Mouse (Mus musculus) MEL (cell line): Measurements from ENCODE around the gene Gm11559. TPM values are rescaled to one million over a fixed set of nuclear protein-coding genes. Genes with fewer than 3 reads are reported as not detected.

ENCODE experiments used
- DNase-seq: peaks from one replicate; pipeline ENCODE4 v3.0.0; 2011; ENCODE audit warnings: low read depth, low spot score
- H3K27ac ChIP-seq: 2 replicates; pipeline ENCODE4 v1.5.1; 2012; ENCODE audit warnings: low read depth, mild to moderate bottlenecking, control low read depth, low read length, moderate library complexity; ENCODE audit not compliant: control insufficient read depth
- H3K27me3 ChIP-seq, 2 experiments: fragments of 150-350 bp in 1 of 2; sonication (generic) in 1 of 2; 2 replicates each; pipeline ENCODE4 v1.6.1; 2012; ENCODE audit warnings: low read length in 2 of 2, mild to moderate bottlenecking in 2 of 2, improper control_type of control experiment in 1 of 2, moderate library complexity in 1 of 2; ENCODE audit not compliant: insufficient read depth in 2 of 2, control insufficient read depth in 1 of 2
- H3K36me3 ChIP-seq, 2 experiments: 2 replicates each; pipeline ENCODE4 v1.6.1; 2012 to 2014; ENCODE audit warnings: low read length in 2 of 2, improper control_type of control experiment in 1 of 2, inconsistent platforms in 1 of 2, mild to moderate bottlenecking in 1 of 2; ENCODE audit not compliant: insufficient read depth in 2 of 2, control insufficient read depth in 1 of 2
- H3K4me1 ChIP-seq, 2 experiments: fragments of 150-350 bp in 1 of 2; sonication (generic) in 1 of 2; 2 replicates each; pipeline ENCODE4 v1.6.1; 2012; ENCODE audit warnings: low read length in 2 of 2, improper control_type of control experiment in 1 of 2, mild to moderate bottlenecking in 1 of 2; ENCODE audit not compliant: insufficient read depth in 2 of 2, control insufficient read depth in 1 of 2
- H3K4me3 ChIP-seq, 2 experiments: fragments of 150-350 bp in 1 of 2; sonication (generic) in 1 of 2; 2 replicates each; pipeline ENCODE4 v1.5.1; 2012; ENCODE audit warnings: low read depth in 2 of 2, low read length in 2 of 2, mild to moderate bottlenecking in 2 of 2, moderate library complexity in 2 of 2, control low read depth in 1 of 2, improper control_type of control experiment in 1 of 2; ENCODE audit not compliant: control insufficient read depth in 1 of 2, insufficient read depth in 1 of 2
- H3K79me2 ChIP-seq: 2 replicates; pipeline ENCODE4 v1.6.1; 2012; ENCODE audit warnings: mild to moderate bottlenecking, low read length, moderate library complexity; ENCODE audit not compliant: control insufficient read depth, poor library complexity, insufficient read depth
- H3K9ac ChIP-seq: 2 replicates; pipeline ENCODE4 v1.6.1; 2012; ENCODE audit warnings: low read depth, mild to moderate bottlenecking, control low read depth, low read length, moderate library complexity; ENCODE audit not compliant: control insufficient read depth, poor library complexity, severe bottlenecking
- H3K9me3 ChIP-seq: fragments of 150-350 bp; sonication (generic); replicated peaks from 2 replicates; pipeline ENCODE4 v1.6.1; 2012; ENCODE audit warnings: mild to moderate bottlenecking, low read length, improper control_type of control experiment, moderate library complexity; ENCODE audit not compliant: insufficient read depth
- CHD1 ChIP-seq: IDR thresholded peaks from 2 replicates; pipeline ENCODE4 v1.6.1; 2012; ENCODE audit warnings: low read depth, mild to moderate bottlenecking, inconsistent platforms, low read length, improper control_type of control experiment
- CHD2 ChIP-seq: IDR thresholded peaks from 2 replicates; pipeline ENCODE4 v1.6.1; 2011; ENCODE audit warnings: low read length, improper control_type of control experiment
- E2F4 ChIP-seq: IDR thresholded peaks from 2 replicates; pipeline ENCODE4 v1.6.1; 2011; ENCODE audit warnings: low read depth, low read length, improper control_type of control experiment, borderline replicate concordance
- EP300 ChIP-seq, 2 experiments: IDR thresholded peaks; 2 replicates each; pipeline ENCODE4 v1.6.1; 2011; ENCODE audit warnings: improper control_type of control experiment in 2 of 2, low read length in 2 of 2, low read depth in 1 of 2, mild to moderate bottlenecking in 1 of 2
- GABPA ChIP-seq: IDR thresholded peaks from 2 replicates; pipeline ENCODE4 v1.6.1; 2012; ENCODE audit warnings: low read depth, mild to moderate bottlenecking, inconsistent platforms, low read length, improper control_type of control experiment, moderate library complexity
- HCFC1 ChIP-seq: IDR thresholded peaks from 2 replicates; pipeline ENCODE4 v1.6.1; 2012; ENCODE audit warnings: low read depth, mild to moderate bottlenecking, inconsistent platforms, low read length, improper control_type of control experiment, moderate library complexity
- KAT2A ChIP-seq: conservative IDR thresholded peaks from 2 replicates; pipeline ENCODE4 v1.6.1; 2012; ENCODE audit warnings: low read depth, low read length, improper control_type of control experiment, inconsistent platforms
- MAFK ChIP-seq: IDR thresholded peaks from 2 replicates; pipeline ENCODE4 v1.6.1; 2011; ENCODE audit warnings: low read depth, mild to moderate bottlenecking, low read length, improper control_type of control experiment, borderline replicate concordance
- MAX ChIP-seq: IDR thresholded peaks from 2 replicates; pipeline ENCODE4 v1.6.1; 2011; ENCODE audit warnings: low read length, improper control_type of control experiment
- MAZ ChIP-seq: IDR thresholded peaks from 2 replicates; pipeline ENCODE4 v1.6.1; 2012; ENCODE audit warnings: low read depth, mild to moderate bottlenecking, inconsistent platforms, low read length, improper control_type of control experiment
- MEF2A ChIP-seq: IDR thresholded peaks from 2 replicates; pipeline ENCODE4 v1.6.1; 2014; ENCODE audit warnings: low read depth, mild to moderate bottlenecking, inconsistent platforms, low read length, improper control_type of control experiment; ENCODE audit not compliant: poor library complexity, insufficient replicate concordance, severe bottlenecking; ENCODE audit errors: extremely low read depth
- MXI1 ChIP-seq: IDR thresholded peaks from 2 replicates; pipeline ENCODE4 v1.6.1; 2011; ENCODE audit warnings: mild to moderate bottlenecking, low read depth, low read length, improper control_type of control experiment
- MYB ChIP-seq: IDR thresholded peaks from 2 replicates; pipeline ENCODE4 v1.6.1; 2011; ENCODE audit warnings: mild to moderate bottlenecking, low read depth, low read length, improper control_type of control experiment
- MYC ChIP-seq: IDR thresholded peaks from 2 replicates; pipeline ENCODE4 v1.6.1; 2011; ENCODE audit warnings: low read depth, mild to moderate bottlenecking, low read length, improper control_type of control experiment, moderate library complexity
- NELFE ChIP-seq: IDR thresholded peaks from 2 replicates; pipeline ENCODE4 v1.6.1; 2011; ENCODE audit warnings: low read depth, low read length, improper control_type of control experiment
- RAD21 ChIP-seq: IDR thresholded peaks from 2 replicates; pipeline ENCODE4 v1.6.1; 2011; ENCODE audit warnings: mild to moderate bottlenecking, low read depth, low read length, improper control_type of control experiment
- SIN3A ChIP-seq: IDR thresholded peaks from 2 replicates; pipeline ENCODE4 v1.6.1; 2012; ENCODE audit warnings: low read length, improper control_type of control experiment, inconsistent platforms
- SMC3 ChIP-seq: IDR thresholded peaks from 2 replicates; pipeline ENCODE4 v1.6.1; 2011; ENCODE audit warnings: low read depth, low read length, improper control_type of control experiment
- TAL1 ChIP-seq: IDR thresholded peaks from 2 replicates; pipeline ENCODE4 v1.6.1; 2012; ENCODE audit warnings: mild to moderate bottlenecking, inconsistent platforms, low read length, moderate library complexity, mixed read lengths
- TBP ChIP-seq: IDR thresholded peaks from 2 replicates; pipeline ENCODE4 v1.8.0; 2011; ENCODE audit warnings: low read depth, low read length, improper control_type of control experiment
- TCF12 ChIP-seq: IDR thresholded peaks from 2 replicates; pipeline ENCODE4 v1.6.1; 2014; ENCODE audit warnings: low read depth, mild to moderate bottlenecking, inconsistent platforms, low read length, improper control_type of control experiment, moderate library complexity
- UBTF ChIP-seq: IDR thresholded peaks from 2 replicates; pipeline ENCODE4 v1.6.1; 2012; ENCODE audit warnings: low read depth, mild to moderate bottlenecking, inconsistent platforms, low read length, improper control_type of control experiment, moderate library complexity, borderline replicate concordance; ENCODE audit not compliant: insufficient read depth
- USF1 ChIP-seq: IDR thresholded peaks from 2 replicates; pipeline ENCODE4 v1.6.1; 2014; ENCODE audit warnings: low read depth, mild to moderate bottlenecking, inconsistent platforms, low read length, improper control_type of control experiment, moderate library complexity
- USF2 ChIP-seq, 2 experiments: IDR thresholded peaks; 2 replicates each; pipeline ENCODE4 v1.6.1; 2011 to 2012; ENCODE audit warnings: improper control_type of control experiment in 2 of 2, low read length in 2 of 2, borderline replicate concordance in 1 of 2, inconsistent platforms in 1 of 2, low read depth in 1 of 2, mild to moderate bottlenecking in 1 of 2; ENCODE audit not compliant: insufficient read depth in 1 of 2
- ZC3H11A ChIP-seq: IDR thresholded peaks from 2 replicates; pipeline ENCODE4 v1.6.1; 2012; ENCODE audit warnings: low read depth, mild to moderate bottlenecking, inconsistent platforms, low read length, improper control_type of control experiment
- ZKSCAN1 ChIP-seq: IDR thresholded peaks from 2 replicates; pipeline ENCODE4 v1.6.1; 2012; ENCODE audit warnings: low read depth, mild to moderate bottlenecking, inconsistent platforms, low read length, improper control_type of control experiment, moderate library complexity
- ZNF384 ChIP-seq: IDR thresholded peaks from 2 replicates; pipeline ENCODE4 v1.6.1; 2012; ENCODE audit warnings: low read depth, mild to moderate bottlenecking, inconsistent platforms, low read length, improper control_type of control experiment
- polyA plus RNA-seq, 2 experiments: library from polyadenylated mRNA; stranded (reverse) in 1 of 2; unstranded in 1 of 2; fragments of >175 nt in 1 of 2; fragments of >200 nt in 1 of 2; gene quantifications; 2 replicates each; pipeline versions ENCODE4 v1.2.1 to v1.2.4; 2012; ENCODE audit warnings: low replicate concordance in 2 of 2, low read depth in 1 of 2; ENCODE audit not compliant: insufficient read length in 2 of 2, insufficient read depth in 1 of 2, missing spikeins in 1 of 2
- total RNA-seq: library from RNA; depleted of rRNA; stranded (reverse); fragments of 300-350 nt; gene quantifications from 2 replicates; pipeline ENCODE4 v1.2.3, GENCODE M21; 2012

Gene Gm11559
- total and polyA plus RNA-seq, 3 experiments = not detected

DNA sequence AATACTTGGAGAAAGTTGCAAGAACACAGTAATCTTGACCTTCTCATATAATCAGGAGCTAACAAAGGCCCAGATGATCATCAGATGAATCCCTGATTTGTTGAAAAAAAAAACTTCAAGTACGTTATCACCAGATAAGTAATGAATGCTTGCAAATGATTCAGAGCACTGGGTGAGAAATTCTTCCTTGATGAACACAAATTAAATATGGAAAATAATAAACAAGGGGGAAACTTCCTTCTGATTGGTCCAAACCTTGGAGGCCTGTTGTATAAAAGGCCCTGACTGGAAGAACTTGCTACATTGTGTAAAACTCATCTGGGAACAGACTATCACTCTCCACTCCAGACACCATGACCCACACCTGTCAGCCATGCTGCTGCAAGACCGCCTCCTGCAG lies 43.3 kb downstream of the Gm11559 start, which contains the start of gene Krtap31-1:
Gene Krtap31-1 (plus strand): TSS at position 301 of the 400 bp plus-strand sequence.
- TF ChIP-seq MYB (no peak), GABPA (no peak), USF1 (no peak), USF2 (IDR thresholded peaks at IDR 0.05; ENCODE audit: borderline replicate concordance in 1 of 2, insufficient read depth in 1 of 2, low read depth in 1 of 2, low read length in 2 of 2) (no peak), TAL1 (no peak), MAZ (no peak), ZKSCAN1 (no peak), HCFC1 (no peak), TCF12 (no peak), TBP (no peak), NELFE (no peak), UBTF (no peak), ZNF384 (no peak), MEF2A (no peak), CHD2 (no peak), CHD1 (no peak)
- Histone ChIP-seq H3K9me3 (no peaks in the 10 kb centered on the region), H3K9ac (no peak within 1 kb of the TSS), H3K79me2 (no peaks in the 10 kb centered on the region), H3K27me3 (no peaks in the 10 kb centered on the region), H3K27ac (no peak within 1 kb of the TSS), H3K4me3 (no peak within 1 kb of the TSS), H3K4me1 (no peaks in the 10 kb centered on the region), H3K36me3 (no peaks in the 10 kb centered on the region)
- DNase-seq = no peak

DNA sequence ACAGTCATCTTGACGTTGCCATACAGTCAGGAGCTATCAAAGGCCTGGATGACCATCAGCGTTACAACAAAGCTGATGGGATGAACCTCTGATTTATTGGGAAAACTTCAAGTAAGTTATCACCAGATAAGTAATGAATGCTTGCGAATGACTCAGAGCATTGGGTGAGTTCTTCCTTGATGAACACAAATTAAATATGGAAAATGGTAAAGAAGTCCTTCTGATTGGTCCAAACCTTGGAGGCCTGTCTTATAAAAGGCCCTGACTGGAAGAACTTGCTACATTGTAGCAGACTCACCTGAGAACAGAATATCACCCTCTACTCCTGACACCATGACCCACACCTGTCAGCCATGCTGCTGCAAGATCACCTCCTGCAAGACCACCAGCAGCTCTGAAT lies 50.2 kb downstream of the Gm11559 start, which contains the start of gene Gm11565:
Gene Gm11565 (plus strand): TSS at position 301 of the 400 bp plus-strand sequence.
- Histone ChIP-seq H3K27me3 (no peaks in the 10 kb centered on the region), H3K36me3 (no peaks in the 10 kb centered on the region), H3K9me3 (no peaks in the 10 kb centered on the region), H3K4me1 (no peaks in the 10 kb centered on the region), H3K4me3 (no peak within 1 kb of the TSS), H3K9ac (no peak within 1 kb of the TSS), H3K79me2 (no peaks in the 10 kb centered on the region), H3K27ac (no peak within 1 kb of the TSS)
- no peak for TF ChIP-seq EP300 (IDR thresholded peaks at IDR 0.05; ENCODE audit: low read depth in 1 of 2, low read length in 2 of 2)
- no peak for TF ChIP-seq MAFK
- no peak for TF ChIP-seq SIN3A
- TF ChIP-seq TCF12 = no peak
- TF ChIP-seq ZC3H11A = no peak
- no peak for TF ChIP-seq MAZ
- no peak for TF ChIP-seq KAT2A
- TF ChIP-seq MXI1 = no peak
- TF ChIP-seq NELFE = no peak
- TF ChIP-seq TAL1 = no peak
- no peak for TF ChIP-seq SMC3
- TF ChIP-seq USF2 (IDR thresholded peaks at IDR 0.05; ENCODE audit: borderline replicate concordance in 1 of 2, insufficient read depth in 1 of 2, low read depth in 1 of 2, low read length in 2 of 2) = no peak
- no peak for TF ChIP-seq MYC
- no peak for TF ChIP-seq MAX
- TF ChIP-seq RAD21 = no peak
- TF ChIP-seq E2F4 = no peak
- DNase-seq = no peak
